Mouse (Mus musculus) thymus, postnatal 10 days (tissue): ENCODE results near the gene Miga2.

Source experiments
- DNase-seq, 2 experiments: peaks; one replicate each; pipeline ENCODE4 v3.0.0; 2021; ENCODE audit warnings: low spot score in 2 of 2

Gene Miga2

GRCm38 (mm10) chr2:30419112-30419511 lies 55.1 kb downstream of the Miga2 start:
- no peak for DNase-seq

- DNase-seq = no peak
Measured at GRCm38 (mm10) chr2:30421432-30421831, 57.4 kb downstream of the Miga2 start.

DNA sequence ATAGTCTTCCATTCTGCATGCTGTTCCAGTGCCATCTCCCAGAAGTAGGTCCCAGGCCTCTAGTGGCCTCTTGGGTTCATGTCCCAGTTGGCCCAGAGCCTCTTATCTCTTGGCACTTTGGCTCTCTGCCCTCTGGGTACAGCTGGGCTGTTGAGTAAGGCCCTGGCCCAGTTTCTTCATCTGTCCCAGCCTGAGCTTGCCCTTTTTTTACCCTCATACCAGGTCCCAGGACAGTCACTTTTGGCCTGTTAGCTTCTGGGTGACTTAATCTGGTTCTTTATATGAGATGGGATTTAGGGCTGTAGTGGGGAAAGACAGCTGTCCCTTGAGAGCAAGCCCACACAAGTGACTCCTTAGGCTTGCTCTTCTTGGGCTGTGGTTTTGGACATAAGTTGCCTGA lies 65.1 kb downstream of the Miga2 start:
- no peak for DNase-seq
